Mouse (Mus musculus) embryonic facial prominence, embryonic 11.5 days (tissue): ENCODE measurements at regions not wholly inside any gene's neighbourhood (a gene's known extent, or its start where the extent isn't known, plus 50 kb on each side); places are given as distances from the start of the nearest gene placed in this dataset.

ENCODE experiments used
- ATAC-seq: fragments of 200-750 bp; cut with Nextera tagmentation; replicated peaks from 2 replicates; pipeline ENCODE4 v1.8.0; 2017; ENCODE audit warnings: low read depth; ENCODE audit not compliant: insufficient number of reproducible peaks, low FRiP score, low TSS enrichment
- DNase-seq: peaks from one replicate; pipeline ENCODE4 v3.0.0-alpha.2; 2015; ENCODE audit warnings: low spot score
- H3K27ac ChIP-seq: fragments of 300-500 bp; sonication (generic); replicated peaks from 2 replicates; pipeline ENCODE4 v1.5.1; 2014; ENCODE audit warnings: mild to moderate bottlenecking, low read depth, low read length, control low read depth
- H3K27me3 ChIP-seq: fragments of 300-500 bp; sonication (generic); 2 replicates; pipeline ENCODE4 v1.6.1; 2014; ENCODE audit warnings: mild to moderate bottlenecking, low read length, moderate library complexity, mixed read lengths; ENCODE audit not compliant: control insufficient read depth, insufficient read depth
- H3K36me3 ChIP-seq: fragments of 300-500 bp; sonication (generic); replicated peaks from 2 replicates; pipeline ENCODE4 v1.6.1; 2014; ENCODE audit warnings: low read depth, mild to moderate bottlenecking, low read length, moderate library complexity, mixed read lengths; ENCODE audit not compliant: control insufficient read depth, insufficient read depth
- H3K4me1 ChIP-seq: fragments of 300-500 bp; sonication (generic); 2 replicates; pipeline ENCODE4 v1.6.1; 2014; ENCODE audit warnings: low read length, mixed read lengths; ENCODE audit not compliant: control insufficient read depth, insufficient read depth
- H3K4me2 ChIP-seq: fragments of 300-500 bp; sonication (generic); 2 replicates; pipeline ENCODE4 v1.6.1; 2014; ENCODE audit warnings: low read depth, mild to moderate bottlenecking, control low read depth, low read length, moderate library complexity
- H3K4me3 ChIP-seq: fragments of 300-500 bp; sonication (generic); 2 replicates; pipeline ENCODE4 v1.5.1; 2014; ENCODE audit warnings: low read depth, low read length, control low read depth
- H3K9ac ChIP-seq: fragments of 300-500 bp; sonication (generic); replicated peaks from 2 replicates; pipeline ENCODE4 v1.6.1; 2014; ENCODE audit warnings: mild to moderate bottlenecking, control low read depth, low read length
- H3K9me3 ChIP-seq: fragments of 300-500 bp; sonication (generic); replicated peaks from 2 replicates; pipeline ENCODE4 v1.6.1; 2016; ENCODE audit warnings: mild to moderate bottlenecking, low read length, inconsistent platforms, mixed read lengths; ENCODE audit not compliant: control insufficient read depth
- WGBS: fragments of 180-500 bp; shearing (Covaris S2); extraction: QIAGEN DNeasy Blood & Tissue Kit; methylation state at CpG from one replicate; pipeline ENCODE4 v1.1.7; 2014; 5-methylcytosine and 5-hydroxymethylcytosine counted together

DNA sequence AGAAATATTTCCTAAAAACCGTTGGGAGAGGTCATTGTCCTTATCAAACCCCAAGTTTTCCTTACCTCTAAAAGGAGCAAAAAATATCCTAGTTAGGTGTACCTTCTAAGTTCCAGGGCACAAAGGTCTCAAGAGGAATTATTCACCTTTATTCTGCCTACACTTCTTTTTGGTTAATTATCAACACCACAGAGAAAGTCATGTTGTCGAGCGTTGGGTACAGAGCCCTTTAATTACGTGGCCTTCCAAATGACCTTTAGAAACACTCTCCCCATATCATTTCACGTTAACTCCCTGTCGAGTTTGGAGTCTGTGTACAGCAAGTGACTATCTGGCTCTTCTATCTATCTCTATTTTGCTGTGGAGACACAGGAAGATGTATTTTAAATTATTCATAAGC lies 90.7 kb upstream of the Gm765 start:
- H3K27ac ChIP-seq: no peak overlapping the region
- H3K4me2 ChIP-seq: no peak overlapping the region
- H3K27me3 ChIP-seq: no peaks in the 10 kb centered on the region
- H3K36me3 ChIP-seq: no peaks in the 10 kb centered on the region
- ATAC-seq: no peak
- 51% methylated on average over 6 of the region's 6 CpGs for WGBS
- no peaks in the 10 kb centered on the region for H3K4me1 ChIP-seq
- no peak overlapping the region for H3K9ac ChIP-seq
- H3K9me3 ChIP-seq: no peaks in the 10 kb centered on the region
- no peak for DNase-seq
- H3K4me3 ChIP-seq: no peak overlapping the region

DNA sequence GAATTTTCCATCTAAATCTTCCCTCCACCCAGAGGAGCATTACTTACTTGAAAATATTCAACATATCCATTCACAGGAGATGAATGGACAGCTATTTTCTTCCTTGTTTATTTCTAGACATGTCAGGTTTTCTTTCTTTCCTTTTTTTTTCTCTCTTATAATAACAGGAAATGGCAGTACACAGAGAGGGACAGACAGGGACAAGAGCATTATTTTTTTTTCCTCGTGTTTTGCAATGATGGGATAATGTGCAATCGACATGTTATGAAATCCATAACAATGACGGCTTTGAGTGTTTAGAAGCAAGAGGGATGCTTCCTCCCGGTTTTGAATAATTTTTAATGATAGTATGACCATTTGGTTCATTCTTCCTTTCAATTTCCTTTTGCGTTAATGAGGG lies 86.6 kb upstream of the Gm765 start:
- H3K36me3 ChIP-seq: no peaks in the 10 kb centered on the region
- H3K27me3 ChIP-seq: no peaks in the 10 kb centered on the region
- no peak for ATAC-seq
- H3K4me2 ChIP-seq: no peak overlapping the region
- H3K4me3 ChIP-seq: no peak overlapping the region
- no peaks in the 10 kb centered on the region for H3K9me3 ChIP-seq
- 71% methylated on average over 5 of the region's 5 CpGs for WGBS
- H3K4me1 ChIP-seq: no peaks in the 10 kb centered on the region
- no peak overlapping the region for H3K9ac ChIP-seq
- no peak for DNase-seq
- no peak overlapping the region for H3K27ac ChIP-seq

DNA sequence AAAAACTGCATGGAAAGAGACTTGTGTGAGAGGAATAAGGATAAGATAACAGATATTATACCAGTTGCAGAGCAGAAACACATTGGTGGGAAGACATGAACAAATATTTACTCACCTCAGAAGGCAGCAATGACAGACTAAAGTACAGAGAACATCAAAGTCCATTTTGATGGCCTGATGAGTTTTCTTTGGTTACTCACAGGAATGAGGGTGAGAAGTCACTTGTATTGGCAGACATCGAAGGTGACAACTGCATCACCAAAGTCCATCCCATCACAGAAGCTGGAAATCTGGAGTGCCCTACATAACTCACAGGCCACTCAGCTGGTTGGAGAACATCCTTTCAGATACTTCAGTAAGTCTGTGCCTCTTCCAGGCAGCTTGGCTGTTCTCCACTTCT lies 60.1 kb upstream of the Gm765 start:
- WGBS: 77% methylated on average over 1 of the region's 1 CpGs
- H3K4me2 ChIP-seq: no peak overlapping the region
- no peak overlapping the region for H3K9ac ChIP-seq
- no peaks in the 10 kb centered on the region for H3K27me3 ChIP-seq
- no peaks in the 10 kb centered on the region for H3K36me3 ChIP-seq
- no peaks in the 10 kb centered on the region for H3K9me3 ChIP-seq
- H3K4me3 ChIP-seq: no peak overlapping the region
- H3K4me1 ChIP-seq: no peaks in the 10 kb centered on the region
- ATAC-seq (no peak), DNase-seq (no peak)
- no peak overlapping the region for H3K27ac ChIP-seq

DNA sequence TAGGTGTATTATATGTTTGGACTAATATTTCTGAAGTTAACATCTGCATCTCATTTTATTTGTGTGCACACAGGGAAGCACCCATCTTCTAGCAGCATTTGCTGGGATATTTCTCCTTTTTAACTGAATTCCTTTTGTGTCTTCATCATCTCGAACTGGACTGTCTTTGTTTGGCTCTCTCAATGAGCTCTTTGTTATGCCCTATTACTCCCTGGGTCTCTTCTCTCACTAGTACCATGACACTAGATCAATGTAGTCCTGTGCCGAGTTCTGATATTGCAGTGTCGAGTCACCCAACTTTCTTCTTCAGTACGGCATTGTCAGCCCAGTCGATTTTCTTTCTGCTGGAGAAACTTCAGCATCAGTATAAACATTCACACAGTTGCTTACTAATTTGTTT lies 52.0 kb upstream of the Gm765 start:
- no peak overlapping the region for H3K4me2 ChIP-seq
- no peak overlapping the region for H3K4me3 ChIP-seq
- 29% methylated on average over 5 of the region's 5 CpGs for WGBS
- H3K27ac ChIP-seq: no peak overlapping the region
- no peaks in the 10 kb centered on the region for H3K27me3 ChIP-seq
- H3K4me1 ChIP-seq: no peaks in the 10 kb centered on the region
- no peak overlapping the region for H3K9ac ChIP-seq
- no peaks in the 10 kb centered on the region for H3K36me3 ChIP-seq
- no peaks in the 10 kb centered on the region for H3K9me3 ChIP-seq
- ATAC-seq (no peak), DNase-seq (no peak)
